Mouse (Mus musculus) inflammation-experienced regulatory T-cells, adult 6 months (primary cell): ENCODE data around the gene Cmip. TPM values are rescaled to one million over a fixed set of nuclear protein-coding genes. Genes with fewer than 3 reads are reported as not detected.

Experiments
- polyA plus RNA-seq, 3 experiments: library from polyadenylated mRNA; unstranded; fragments of 100-300 nt; shearing (Covaris generic); gene quantifications; one replicate each; pipeline ENCODE4 v1.2.1; 2017

Cmip gene
- polyA plus RNA-seq, 3 experiments from 2014 or later = 23.9 to 28.7 (median 25.5) TPM

Other genes with a start within 250 kb of the Cmip start
- under 1 TPM in 1 of 3 experiments, not detected in 2; 0.06 TPM for gene Pkd1l2, start 174.6 kb upstream of the Cmip start, polyA plus RNA-seq
- not detected for gene Bco1, start 161.2 kb upstream of the Cmip start, polyA plus RNA-seq
- gene Gan, start 98.9 kb upstream of the Cmip start, polyA plus RNA-seq = 1 to 10 TPM; 1.7 to 2.6 (median 2.0) TPM
- gene Plcg2, start 241.2 kb downstream of the Cmip start, polyA plus RNA-seq = under 1 TPM; 0.11 to 0.40 (median 0.21) TPM